Mouse (Mus musculus): ENCODE data around the gene Aipl1. TPM values are rescaled to one million over a fixed set of nuclear protein-coding genes. Genes with fewer than 3 reads are reported as not detected.
A peak's percentile ranks its signal among the peaks of the same experiment; 100 is the strongest.

Gene Aipl1
- polyA plus RNA-seq, 1 experiment = not detected

- Histone ChIP-seq H3K4me1 (ENCODE audit: control insufficient read depth, insufficient read depth, low read length) (no peaks in the 10 kb centered on the region), H3K27ac (ENCODE audit: insufficient read depth, low read depth, low read length) (no peak overlapping the region), H3K36me3 (ENCODE audit: control insufficient read depth, insufficient read depth, low read length) (no peaks in the 10 kb centered on the region), H3K4me3 (ENCODE audit: insufficient read depth, low read depth, low read length) (no peak overlapping the region), H3K27me3 (replicated peaks; ENCODE audit: control insufficient read depth, insufficient read depth, low read length) (no peaks in the 10 kb centered on the region)
- no peak for DNase-seq
- TF ChIP-seq POLR2A (IDR thresholded peaks at IDR 0.05; ENCODE audit: low read depth, low read length) = no peak
- TF ChIP-seq CTCF (conservative IDR thresholded peaks at IDR 0.05; ENCODE audit: insufficient read depth, insufficient read length, low read depth, low read length) = no peak; the same call in 1 of the 2 replicates
- WGBS = 20% methylated on average over 23 of the region's 23 CpGs
Measured at GRCm38 (mm10) chr11:72029143-72029542, 8.2 kb downstream of the Aipl1 start.

DNA sequence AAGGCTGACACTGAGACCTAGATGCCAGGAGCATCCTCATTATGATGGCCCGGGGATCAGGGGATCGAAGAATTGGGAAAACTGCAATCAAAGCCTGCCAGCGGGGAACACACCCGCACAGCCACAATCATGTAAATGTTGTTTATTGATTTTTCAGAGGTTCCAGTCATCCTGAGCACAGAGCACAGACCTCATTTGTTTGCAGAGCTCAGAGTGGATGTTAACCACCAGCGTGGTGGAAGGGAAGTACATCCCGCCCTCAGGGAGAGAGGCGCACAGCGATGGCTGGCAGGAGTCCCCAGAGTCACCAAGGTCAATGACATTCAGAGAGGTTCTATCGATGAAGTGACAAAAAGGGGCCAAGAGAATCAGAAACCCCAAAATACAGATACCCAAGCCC is 9.5 kb downstream of the Aipl1 start:
- no peak for DNase-seq
- 90% methylated on average over 9 of the region's 9 CpGs for WGBS
- no peaks in the 10 kb centered on the region for H3K36me3 ChIP-seq (ENCODE audit: control insufficient read depth, insufficient read depth, low read length)
- H3K27me3 ChIP-seq (replicated peaks; ENCODE audit: control insufficient read depth, insufficient read depth, low read length) = no peaks in the 10 kb centered on the region
- no peak overlapping the region for H3K4me3 ChIP-seq (ENCODE audit: insufficient read depth, low read depth, low read length)
- no peak overlapping the region for H3K27ac ChIP-seq (ENCODE audit: insufficient read depth, low read depth, low read length)
- TF ChIP-seq POLR2A (IDR thresholded peaks at IDR 0.05; ENCODE audit: low read depth, low read length) (no peak), CTCF (conservative IDR thresholded peaks at IDR 0.05; ENCODE audit: insufficient read depth, insufficient read length, low read depth, low read length) (no peak)
- H3K4me1 ChIP-seq (ENCODE audit: control insufficient read depth, insufficient read depth, low read length) = no peaks in the 10 kb centered on the region

DNA sequence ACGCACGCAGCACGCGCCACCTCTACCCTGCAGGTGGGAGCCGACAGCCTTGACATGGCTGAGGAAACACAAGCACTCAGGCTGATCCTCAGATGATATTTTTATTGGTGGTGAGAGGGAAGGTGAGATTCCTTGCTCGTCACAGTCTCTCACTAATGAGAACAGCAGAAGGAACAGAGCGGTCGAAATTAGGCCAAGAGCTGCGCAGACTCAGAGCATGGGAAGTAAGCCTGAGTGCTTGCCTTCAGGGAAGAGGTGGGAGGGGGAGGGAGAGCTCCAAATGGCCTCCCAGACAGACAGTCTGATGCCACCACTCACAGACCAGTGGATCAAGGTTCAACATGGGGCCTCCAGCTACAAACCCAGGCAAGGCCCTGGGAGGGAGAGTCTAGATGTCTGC is 10.8 kb downstream of the Aipl1 start:
- TF ChIP-seq POLR2A (IDR thresholded peaks at IDR 0.05; ENCODE audit: low read depth, low read length) = no peak
- TF ChIP-seq CTCF (conservative IDR thresholded peaks at IDR 0.05; ENCODE audit: insufficient read depth, insufficient read length, low read depth, low read length) = no peak
- Histone ChIP-seq H3K4me1 (ENCODE audit: control insufficient read depth, insufficient read depth, low read length) (no peaks in the 10 kb centered on the region), H3K27ac (ENCODE audit: insufficient read depth, low read depth, low read length) (no peak overlapping the region), H3K4me3 (ENCODE audit: insufficient read depth, low read depth, low read length) (no peak overlapping the region), H3K36me3 (ENCODE audit: control insufficient read depth, insufficient read depth, low read length) (no peaks in the 10 kb centered on the region), H3K27me3 (replicated peaks; ENCODE audit: control insufficient read depth, insufficient read depth, low read length) (no peaks in the 10 kb centered on the region)
- DNase-seq = no peak
- 69% methylated on average over 9 of the region's 9 CpGs for WGBS

GRCm38 (mm10) chr11:72025843-72026242 is 11.5 kb downstream of the Aipl1 start:
- Histone ChIP-seq H3K36me3 (ENCODE audit: control insufficient read depth, insufficient read depth, low read length) (no peaks in the 10 kb centered on the region), H3K4me1 (ENCODE audit: control insufficient read depth, insufficient read depth, low read length) (no peaks in the 10 kb centered on the region), H3K27ac (ENCODE audit: insufficient read depth, low read depth, low read length) (no peak overlapping the region), H3K27me3 (replicated peaks; ENCODE audit: control insufficient read depth, insufficient read depth, low read length) (no peaks in the 10 kb centered on the region), H3K4me3 (ENCODE audit: insufficient read depth, low read depth, low read length) (no peak overlapping the region)
- no peak for DNase-seq
- TF ChIP-seq CTCF (conservative IDR thresholded peaks at IDR 0.05; ENCODE audit: insufficient read depth, insufficient read length, low read depth, low read length) (0 out of 2 replicates have a peak, but pooled peaks have one; percentile 38), POLR2A (IDR thresholded peaks at IDR 0.05; ENCODE audit: low read depth, low read length) (no peak)
- WGBS = 41% methylated on average over 5 of the region's 5 CpGs

GRCm38 (mm10) chr11:72024193-72024781 is 13.0 kb downstream of the Aipl1 start:
- Histone ChIP-seq H3K4me3 (ENCODE audit: insufficient read depth, low read depth, low read length) (no peak overlapping the region), H3K27me3 (replicated peaks; ENCODE audit: control insufficient read depth, insufficient read depth, low read length) (no peaks in the 10 kb centered on the region), H3K4me1 (ENCODE audit: control insufficient read depth, insufficient read depth, low read length) (no peaks in the 10 kb centered on the region), H3K27ac (ENCODE audit: insufficient read depth, low read depth, low read length) (no peak overlapping the region), H3K36me3 (ENCODE audit: control insufficient read depth, insufficient read depth, low read length) (no peaks in the 10 kb centered on the region)
- 7% methylated on average over 5 of the region's 5 CpGs for WGBS
- TF ChIP-seq CTCF (conservative IDR thresholded peaks at IDR 0.05; ENCODE audit: insufficient read depth, insufficient read length, low read depth, low read length) (peak; percentile 83), POLR2A (IDR thresholded peaks at IDR 0.05; ENCODE audit: low read depth, low read length) (no peak)
- peak; percentile 80 for DNase-seq

- H3K27me3 ChIP-seq (replicated peaks; ENCODE audit: control insufficient read depth, insufficient read depth, low read length) = no peaks in the 10 kb centered on the region
- no peaks in the 10 kb centered on the region for H3K36me3 ChIP-seq (ENCODE audit: control insufficient read depth, insufficient read depth, low read length)
- H3K27ac ChIP-seq (ENCODE audit: insufficient read depth, low read depth, low read length) = no peak overlapping the region
- H3K4me3 ChIP-seq (ENCODE audit: insufficient read depth, low read depth, low read length) = no peak overlapping the region
- no peaks in the 10 kb centered on the region for H3K4me1 ChIP-seq (ENCODE audit: control insufficient read depth, insufficient read depth, low read length)
- WGBS = 21% methylated on average over 9 of the region's 10 CpGs
- peak; percentile 42 for TF ChIP-seq CTCF (conservative IDR thresholded peaks at IDR 0.05; ENCODE audit: insufficient read depth, insufficient read length, low read depth, low read length)
- no peak for TF ChIP-seq POLR2A (IDR thresholded peaks at IDR 0.05; ENCODE audit: low read depth, low read length)
- DNase-seq = peak; percentile 4
Measured at GRCm38 (mm10) chr11:72023581-72023980, 13.7 kb downstream of the Aipl1 start.

DNA sequence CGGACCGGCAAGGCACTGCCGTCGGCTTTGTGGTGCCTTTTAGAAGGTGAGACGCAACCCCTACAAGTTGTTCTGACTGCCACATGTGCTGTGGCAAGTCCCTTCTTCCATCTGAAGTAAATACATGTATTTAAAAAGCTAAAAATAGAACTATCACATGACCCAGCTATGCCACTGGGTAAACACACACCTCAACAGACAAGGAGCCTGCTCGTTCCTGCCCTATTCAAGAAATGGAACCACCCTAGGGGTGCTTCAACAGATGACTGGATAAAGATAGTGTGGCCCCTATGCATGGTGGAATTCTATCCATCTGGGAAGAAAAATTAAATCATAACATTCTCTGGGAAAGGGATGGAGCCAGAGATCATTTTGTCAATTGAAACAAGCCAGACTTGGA is 14.5 kb downstream of the Aipl1 start:
- H3K27ac ChIP-seq (ENCODE audit: insufficient read depth, low read depth, low read length) = no peak overlapping the region
- no peak for TF ChIP-seq CTCF (conservative IDR thresholded peaks at IDR 0.05; ENCODE audit: insufficient read depth, insufficient read length, low read depth, low read length)
- TF ChIP-seq POLR2A (IDR thresholded peaks at IDR 0.05; ENCODE audit: low read depth, low read length) = no peak
- no peaks in the 10 kb centered on the region for H3K27me3 ChIP-seq (replicated peaks; ENCODE audit: control insufficient read depth, insufficient read depth, low read length)
- 83% methylated on average over 6 of the region's 6 CpGs for WGBS
- no peaks in the 10 kb centered on the region for H3K36me3 ChIP-seq (ENCODE audit: control insufficient read depth, insufficient read depth, low read length)
- no peaks in the 10 kb centered on the region for H3K4me1 ChIP-seq (ENCODE audit: control insufficient read depth, insufficient read depth, low read length)
- no peak overlapping the region for H3K4me3 ChIP-seq (ENCODE audit: insufficient read depth, low read depth, low read length)
- no peak for DNase-seq
